Mouse (Mus musculus) liver, postnatal 0 days (tissue): ENCODE results near the gene Syt17. TPM values are rescaled to one million over a fixed set of nuclear protein-coding genes. Genes with fewer than 3 reads are reported as not detected.

ENCODE experiments used
- ATAC-seq: fragments of 200-750 bp; cut with Nextera tagmentation; 2 replicates; pipeline ENCODE4 v1.8.0; 2017; ENCODE audit warnings: mild to moderate bottlenecking, moderate library complexity
- DNase-seq: peaks from one replicate; pipeline ENCODE4 v3.0.0-alpha.2; 2016
- H3K27ac ChIP-seq: fragments of 300-500 bp; sonication (generic); 2 replicates; pipeline ENCODE4 v1.5.1; 2014; ENCODE audit warnings: antibody characterized with exemption, moderate library complexity, mild to moderate bottlenecking, low read depth
- H3K27me3 ChIP-seq: fragments of 300-500 bp; sonication (generic); 2 replicates; pipeline ENCODE4 v1.6.1; 2014; ENCODE audit warnings: low read length, control low read depth, mixed read lengths; ENCODE audit not compliant: insufficient read depth
- H3K36me3 ChIP-seq: fragments of 300-500 bp; sonication (generic); replicated peaks from 2 replicates; pipeline ENCODE4 v1.6.1; 2014; ENCODE audit warnings: mild to moderate bottlenecking, control low read depth, low read length, moderate library complexity, mixed read lengths; ENCODE audit not compliant: insufficient read depth
- H3K4me1 ChIP-seq: fragments of 300-500 bp; sonication (generic); 2 replicates; pipeline ENCODE4 v1.6.1; 2014; ENCODE audit warnings: antibody characterized with exemption, mild to moderate bottlenecking, control low read depth; ENCODE audit not compliant: insufficient read depth
- H3K4me2 ChIP-seq: fragments of 300-500 bp; sonication (generic); 2 replicates; pipeline ENCODE4 v1.6.1; 2014; ENCODE audit warnings: low read depth, mild to moderate bottlenecking, low read length, moderate library complexity, mixed read lengths
- H3K4me3 ChIP-seq: fragments of 300-500 bp; sonication (generic); 2 replicates; pipeline ENCODE4 v1.5.1; 2014; ENCODE audit warnings: low read depth, low read length
- H3K9ac ChIP-seq: fragments of 300-500 bp; sonication (generic); replicated peaks from 2 replicates; pipeline ENCODE4 v1.6.1; 2014; ENCODE audit warnings: mild to moderate bottlenecking, moderate library complexity
- H3K9me3 ChIP-seq: fragments of 300-500 bp; sonication (generic); 2 replicates; pipeline ENCODE4 v1.6.1; 2016; ENCODE audit warnings: mild to moderate bottlenecking, control low read depth, low read length, mixed read lengths
- CTCF ChIP-seq: sonication (generic); IDR thresholded peaks from 2 replicates; pipeline ENCODE4 v1.5.1; 2016; ENCODE audit warnings: antibody characterized with exemption, low read depth
- EP300 ChIP-seq: IDR thresholded peaks from 2 replicates; pipeline ENCODE4 v1.6.1; 2016; ENCODE audit warnings: antibody characterized with exemption, low read depth, mild to moderate bottlenecking
- WGBS: fragments of 180-500 bp; shearing (Covaris S2); extraction: QIAGEN DNeasy Blood & Tissue Kit; methylation state at CpG from one replicate; pipeline ENCODE4 v1.1.7; 2014; ENCODE audit not compliant: insufficient replicate concordance; 5-methylcytosine and 5-hydroxymethylcytosine counted together
- polyA plus RNA-seq: library from polyadenylated mRNA; unstranded; fragments of >200 nt; fragmentation: Nextera tagmentation; extraction: Ambion mirVana; gene quantifications from 2 replicates; pipeline ENCODE4 v1.2.1, GENCODE M21; 2015

The Syt17 gene
- 0.06 and 0.08 TPM in 2 replicates for polyA plus RNA-seq

GRCm38 (mm10) chr7:118448134-118448967 is at the start of gene Syt17:
Gene Syt17, minus strand, starts transcription at chr7:118448222.
- DNase-seq = peak; percentile 73
- peak within 1 kb of the TSS; percentile 87 for H3K4me2 ChIP-seq
- H3K36me3 ChIP-seq = no peaks in the 10 kb centered on the region
- H3K4me1 ChIP-seq = peaks cover 14% of the 10 kb centered on the region; the same call in 1 of the 2 replicates
- TF ChIP-seq EP300 = no peak
- peak; percentile 64 for TF ChIP-seq CTCF
- peak within 1 kb of the TSS; percentile 51 for H3K4me3 ChIP-seq
- WGBS = 1% methylated on average over 53 of the region's 58 CpGs
- peak; percentile 72 for ATAC-seq
- H3K9ac ChIP-seq = peak within 1 kb of the TSS; percentile 21; the same call in 1 of the 2 replicates
- peaks cover 30% of the 10 kb centered on the region for H3K27me3 ChIP-seq
- no peak within 1 kb of the TSS for H3K27ac ChIP-seq
- H3K9me3 ChIP-seq = no peaks in the 10 kb centered on the region

GRCm38 (mm10) chr7:118494892-118495579 is 47.0 kb upstream of the Syt17 start:
- Histone ChIP-seq H3K4me1 (peaks cover 21% of the 10 kb centered on the region), H3K4me3 (no peak overlapping the region), H3K9ac (no peak overlapping the region), H3K27ac (no peak overlapping the region), H3K36me3 (0 out of 2 replicates have a peak, but pooled peaks cover under 1% of the 10 kb centered on the region), H3K4me2 (no peak overlapping the region), H3K9me3 (no peaks in the 10 kb centered on the region), H3K27me3 (no peaks in the 10 kb centered on the region)
- WGBS = 60% methylated on average over 4 of the region's 4 CpGs
- ATAC-seq (peak; percentile 69), DNase-seq (no peak)
- TF ChIP-seq CTCF = no peak
- TF ChIP-seq EP300 = peak; percentile 32; the same call in 1 of the 2 replicates

- Histone ChIP-seq H3K4me1 (peaks cover 30% of the 10 kb centered on the region), H3K9me3 (no peaks in the 10 kb centered on the region), H3K4me2 (no peak overlapping the region), H3K36me3 (0 out of 2 replicates have a peak, but pooled peaks cover 4% of the 10 kb centered on the region), H3K4me3 (no peak overlapping the region), H3K27ac (no peak overlapping the region), H3K9ac (no peak overlapping the region), H3K27me3 (no peaks in the 10 kb centered on the region)
- no peak for TF ChIP-seq EP300
- TF ChIP-seq CTCF = no peak
- ATAC-seq = no peak
- WGBS = 88% methylated on average over 9 of the region's 9 CpGs
- DNase-seq = no peak
These were observed 45.9 kb upstream of the Syt17 start for GRCm38 (mm10) chr7:118493892-118494291.

- peak; percentile 83 for DNase-seq
- Histone ChIP-seq H3K36me3 (0 out of 2 replicates have a peak, but pooled peaks cover 4% of the 10 kb centered on the region), H3K9ac (peak within 1 kb of the TSS; percentile 82), H3K27ac (peak within 1 kb of the TSS; percentile 90), H3K4me2 (peak within 1 kb of the TSS; percentile 67), H3K4me1 (peaks cover 46% of the 10 kb centered on the region), H3K27me3 (no peaks in the 10 kb centered on the region), H3K4me3 (peak within 1 kb of the TSS; percentile 53), H3K9me3 (no peaks in the 10 kb centered on the region)
- under 1% methylated on average over 46 of the region's 55 CpGs for WGBS
- ATAC-seq = peak; percentile 77
- no peak for TF ChIP-seq CTCF
These were observed 43.6 kb upstream of the Syt17 start, which contains the start of gene Itpripl2 for GRCm38 (mm10) chr7:118491431-118492147. Gene Itpripl2, minus strand, starts transcription at chr7:118491975.

- ATAC-seq (peak; percentile 22), DNase-seq (peak; percentile 68)
- H3K27ac ChIP-seq = peak overlapping the region; percentile 90
- peak overlapping the region; percentile 53 for H3K4me3 ChIP-seq
- peak overlapping the region; percentile 82 for H3K9ac ChIP-seq
- 11% methylated on average over 67 of the region's 67 CpGs for WGBS
- peak overlapping the region; percentile 67 for H3K4me2 ChIP-seq
- H3K27me3 ChIP-seq = no peaks in the 10 kb centered on the region
- TF ChIP-seq EP300 (no peak), CTCF (peak; percentile 38)
- peaks cover 46% of the 10 kb centered on the region for H3K4me1 ChIP-seq
- no peaks in the 10 kb centered on the region for H3K9me3 ChIP-seq
- 0 out of 2 replicates have a peak, but pooled peaks cover 4% of the 10 kb centered on the region for H3K36me3 ChIP-seq
These were observed 42.8 kb upstream of the Syt17 start for GRCm38 (mm10) chr7:118490666-118491430.
